Mouse (Mus musculus) CH12.LX (cell line): Measurements from ENCODE around the gene Capn2. TPM values are rescaled to one million over a fixed set of nuclear protein-coding genes. Genes with fewer than 3 reads are reported as not detected.

ENCODE experiments used
- DNase-seq: peaks from one replicate; pipeline ENCODE4 v3.0.0-alpha.2; 2013; ENCODE audit errors: extremely low read depth
- H3K27ac ChIP-seq: 2 replicates; pipeline ENCODE4 v1.5.1; 2012; ENCODE audit warnings: low read depth, mild to moderate bottlenecking, control low read depth, moderate library complexity; ENCODE audit not compliant: insufficient read depth
- H3K27me3 ChIP-seq: replicated peaks from 2 replicates; pipeline ENCODE3; 2012; ENCODE audit warnings: inconsistent platforms
- H3K36me3 ChIP-seq, 2 experiments: replicated peaks in 1 of 2; 2 replicates each; pipeline versions ENCODE3 to v1.6.1; 2012; ENCODE audit warnings: inconsistent platforms in 1 of 2, low read length in 1 of 2, mild to moderate bottlenecking in 1 of 2, mixed read lengths in 1 of 2, moderate library complexity in 1 of 2; ENCODE audit not compliant: control insufficient read depth in 1 of 2, insufficient read depth in 1 of 2
- H3K4me1 ChIP-seq, 2 experiments: 2 replicates each; pipeline ENCODE4 v1.6.1; 2012; ENCODE audit warnings: inconsistent platforms in 1 of 2, moderate library complexity in 1 of 2; ENCODE audit not compliant: insufficient read depth in 2 of 2, control insufficient read depth in 1 of 2
- H3K4me2 ChIP-seq: 2 replicates; pipeline ENCODE4 v1.6.1; 2012; ENCODE audit warnings: low read depth, mild to moderate bottlenecking, control low read depth; ENCODE audit not compliant: poor library complexity, insufficient read depth, severe bottlenecking
- H3K4me3 ChIP-seq, 3 experiments: fragments of 150-350 bp in 1 of 3; sonication (generic) in 1 of 3; replicated peaks in 1 of 3; 2 replicates each; pipeline versions ENCODE3 to v1.5.1; 2011 to 2012; ENCODE audit warnings: low read depth in 2 of 3, low read length in 2 of 3, mild to moderate bottlenecking in 2 of 3, moderate library complexity in 2 of 3, control low read depth in 1 of 3, improper control_type of control experiment in 1 of 3, inconsistent platforms in 1 of 3, mixed read lengths in 1 of 3; ENCODE audit not compliant: poor library complexity in 1 of 3
- H3K79me2 ChIP-seq: replicated peaks from 2 replicates; pipeline ENCODE4 v1.6.1; 2012; ENCODE audit warnings: mild to moderate bottlenecking, moderate library complexity; ENCODE audit not compliant: control insufficient read depth, poor library complexity, insufficient read depth, severe bottlenecking; ENCODE audit errors: extremely low read depth
- H3K9ac ChIP-seq: 2 replicates; pipeline ENCODE4 v1.6.1; 2012; ENCODE audit warnings: low read depth, mild to moderate bottlenecking, control low read depth, moderate library complexity; ENCODE audit not compliant: insufficient read depth
- H3K9me3 ChIP-seq: replicated peaks from 2 replicates; pipeline ENCODE3; 2012; ENCODE audit warnings: low read length, inconsistent platforms, mixed read lengths
- BHLHE40 ChIP-seq: IDR thresholded peaks from 2 replicates; pipeline ENCODE4 v1.6.1; 2011; ENCODE audit warnings: mild to moderate bottlenecking, low read depth, low read length, improper control_type of control experiment
- CHD1 ChIP-seq: IDR thresholded peaks from 2 replicates; pipeline ENCODE4 v1.6.1; 2012; ENCODE audit warnings: low read depth, low read length, improper control_type of control experiment, inconsistent platforms
- CHD2 ChIP-seq: IDR thresholded peaks from 2 replicates; pipeline ENCODE4 v1.6.1; 2011; ENCODE audit warnings: low read length, improper control_type of control experiment
- E2F4 ChIP-seq: IDR thresholded peaks from 2 replicates; pipeline ENCODE4 v1.6.1; 2011; ENCODE audit warnings: low read depth, low read length, improper control_type of control experiment; ENCODE audit not compliant: insufficient replicate concordance
- HCFC1 ChIP-seq: IDR thresholded peaks from 2 replicates; pipeline ENCODE4 v1.6.1; 2012; ENCODE audit warnings: low read depth, mild to moderate bottlenecking, inconsistent platforms, low read length, improper control_type of control experiment
- IRF4 ChIP-seq: IDR thresholded peaks from 2 replicates; pipeline ENCODE4 v1.6.1; 2014; ENCODE audit warnings: low read depth, mild to moderate bottlenecking, inconsistent platforms, low read length, improper control_type of control experiment
- JUN ChIP-seq: IDR thresholded peaks from 2 replicates; pipeline ENCODE4 v1.6.1; 2011; ENCODE audit warnings: low read depth, mild to moderate bottlenecking, low read length, improper control_type of control experiment, moderate library complexity; ENCODE audit not compliant: insufficient read depth
- JUND ChIP-seq: conservative IDR thresholded peaks from 2 replicates; pipeline ENCODE4 v1.6.1; 2011; ENCODE audit warnings: low read depth, low read length, improper control_type of control experiment
- MAFK ChIP-seq: IDR thresholded peaks from 2 replicates; pipeline ENCODE4 v1.6.1; 2011; ENCODE audit warnings: low read length, improper control_type of control experiment; ENCODE audit not compliant: insufficient replicate concordance
- MAX ChIP-seq: IDR thresholded peaks from 2 replicates; pipeline ENCODE4 v1.6.1; 2011; ENCODE audit warnings: low read length, improper control_type of control experiment
- MEF2A ChIP-seq: IDR thresholded peaks from 2 replicates; pipeline ENCODE4 v1.6.1; 2014; ENCODE audit warnings: low read depth, mild to moderate bottlenecking, inconsistent platforms, low read length, improper control_type of control experiment, borderline replicate concordance
- NELFE ChIP-seq: IDR thresholded peaks from 2 replicates; pipeline ENCODE4 v1.6.1; 2011; ENCODE audit warnings: low read depth, low read length, improper control_type of control experiment
- PAX5 ChIP-seq: IDR thresholded peaks from 2 replicates; pipeline ENCODE4 v1.6.1; 2012; ENCODE audit warnings: low read length, inconsistent platforms, mixed read lengths
- POLR2AphosphoS2 ChIP-seq: IDR thresholded peaks from 2 replicates; pipeline ENCODE4 v1.6.1; 2011; ENCODE audit warnings: low read depth, low read length, improper control_type of control experiment
- RAD21 ChIP-seq: IDR thresholded peaks from 2 replicates; pipeline ENCODE4 v1.6.1; 2011; ENCODE audit warnings: low read depth, mild to moderate bottlenecking, low read length, improper control_type of control experiment, moderate library complexity
- RCOR1 ChIP-seq: conservative IDR thresholded peaks from 2 replicates; pipeline ENCODE4 v1.6.1; 2012; ENCODE audit warnings: low read depth, mild to moderate bottlenecking, inconsistent platforms, low read length, improper control_type of control experiment
- SIN3A ChIP-seq: IDR thresholded peaks from 2 replicates; pipeline ENCODE4 v1.6.1; 2012; ENCODE audit warnings: low read length, improper control_type of control experiment, inconsistent platforms
- TBP ChIP-seq: conservative IDR thresholded peaks from 2 replicates; pipeline ENCODE4 v1.6.1; 2011; ENCODE audit warnings: low read depth, low read length, improper control_type of control experiment
- TCF12 ChIP-seq: IDR thresholded peaks from 2 replicates; pipeline ENCODE4 v1.6.1; 2014; ENCODE audit warnings: low read depth, mild to moderate bottlenecking, inconsistent platforms, low read length, improper control_type of control experiment
- USF2 ChIP-seq: conservative IDR thresholded peaks from 2 replicates; pipeline ENCODE4 v1.6.1; 2011; ENCODE audit warnings: low read depth, low read length, improper control_type of control experiment
- ZC3H11A ChIP-seq: IDR thresholded peaks from 2 replicates; pipeline ENCODE4 v1.6.1; 2012; ENCODE audit warnings: low read depth, mild to moderate bottlenecking, inconsistent platforms, low read length, improper control_type of control experiment
- ZKSCAN1 ChIP-seq: IDR thresholded peaks from 2 replicates; pipeline ENCODE4 v1.6.1; 2012; ENCODE audit warnings: low read depth, inconsistent platforms, low read length, improper control_type of control experiment, borderline replicate concordance
- ZMIZ1 ChIP-seq: IDR thresholded peaks from 2 replicates; pipeline ENCODE4 v1.6.1; 2012; ENCODE audit warnings: low read depth, mild to moderate bottlenecking, inconsistent platforms, low read length, improper control_type of control experiment
- ZNF384 ChIP-seq: IDR thresholded peaks from 2 replicates; pipeline ENCODE4 v1.6.1; 2012; ENCODE audit warnings: low read depth, low read length, improper control_type of control experiment, inconsistent platforms
- dilution Hi-C: fragments of 300-500 bp; cut with MboI; formaldehyde crosslinking; loops from 2 replicates; pipeline ENCODE4 v1.14.3; 2020; ENCODE audit warnings: low sequenced_read_pairs; ENCODE audit not compliant: extremely low pct_unique_long_range_greater_than_20kb, extremely low pct_ligation_motif_present
- in situ Hi-C: fragments of 300-500 bp; cut with MboI; formaldehyde crosslinking; loops from 3 replicates; pipeline ENCODE4 v1.14.3; 2019; ENCODE audit warnings: low sequenced_read_pairs, low pct_ligation_motif_present, low pct_unique_long_range_greater_than_20kb, mixed read lengths
- polyA plus RNA-seq: library from polyadenylated mRNA; unstranded; fragments of >175 nt; gene quantifications from 2 replicates; pipeline ENCODE4 v1.2.1, GENCODE M21; 2012; ENCODE audit warnings: low read depth; ENCODE audit not compliant: insufficient read length
- total RNA-seq, 2 experiments: library from RNA; depleted of rRNA; stranded (reverse); fragments of 300-350 nt in 1 of 2; fragments of >200 nt in 1 of 2; gene quantifications; 2 replicates each; pipeline ENCODE4 v1.2.3; 2012 to 2014

The Capn2 gene
- total and polyA plus RNA-seq, 3 experiments, result 10.9 to 28.1 (median 15.0) TPM

DNA sequence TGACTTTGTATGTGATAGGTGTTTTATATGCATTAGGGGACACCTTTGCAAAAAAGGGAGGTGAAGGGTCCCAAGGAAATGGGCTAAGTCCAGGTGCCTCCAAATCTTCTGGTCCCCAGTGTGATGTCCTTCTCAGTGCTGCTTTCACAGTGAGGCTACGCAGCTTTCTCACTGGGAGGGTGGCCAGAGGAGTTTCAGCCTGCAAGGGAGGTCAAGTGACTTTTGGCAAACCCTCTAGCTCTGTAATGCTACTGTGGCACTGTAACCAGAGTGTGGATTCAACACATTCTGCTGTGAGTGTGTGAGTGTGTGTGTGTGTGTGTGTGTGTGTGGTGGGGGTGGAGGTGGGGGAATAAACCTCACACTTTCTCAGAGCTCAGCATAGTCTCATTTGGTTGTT is 90.0 kb downstream of the Capn2 start:
- Histone ChIP-seq H3K27ac (no peak overlapping the region), H3K9me3 (no peaks in the 10 kb centered on the region), H3K79me2 (no peaks in the 10 kb centered on the region), H3K4me2 (no peak overlapping the region), H3K4me3 (no peak overlapping the region), H3K9ac (no peak overlapping the region), H3K36me3 (peaks cover 10 to 18% of the 10 kb centered on the region in 2 experiments), H3K4me1 (no peaks in the 10 kb centered on the region), H3K27me3 (no peaks in the 10 kb centered on the region)
- in situ Hi-C loops (no loop called here), dilution Hi-C loops (no loop called here)
- no peak for DNase-seq
- TF ChIP-seq PAX5, result no peak
- no peak for TF ChIP-seq JUND
- no peak for TF ChIP-seq ZC3H11A
- no peak for TF ChIP-seq ZMIZ1
- no peak for TF ChIP-seq CHD2
- no peak for TF ChIP-seq TBP
- no peak for TF ChIP-seq JUN
- TF ChIP-seq HCFC1, result no peak
- no peak for TF ChIP-seq MAX
- no peak for TF ChIP-seq ZNF384
- TF ChIP-seq MEF2A, result no peak

DNA sequence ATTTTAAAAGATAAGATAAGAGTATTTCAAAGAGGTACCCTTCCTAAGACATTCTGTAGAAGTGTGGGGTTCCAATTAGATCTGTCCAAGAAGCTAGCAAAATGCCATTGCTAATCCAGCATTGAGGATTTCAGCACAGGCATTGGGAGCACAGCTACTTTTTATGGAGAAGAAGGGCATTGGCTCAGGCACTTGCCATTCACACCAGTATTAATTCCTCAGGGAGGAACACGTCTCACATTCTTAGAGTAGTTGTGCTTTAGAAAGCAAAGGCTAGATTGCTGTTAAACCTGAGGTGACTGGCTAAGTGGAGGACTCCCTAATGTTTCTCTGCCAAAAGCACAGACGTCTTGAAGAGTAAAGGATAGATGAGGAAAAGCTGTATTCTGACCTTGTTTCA is 91.0 kb downstream of the Capn2 start:
- no peak overlapping the region for H3K9ac ChIP-seq
- no peaks in the 10 kb centered on the region for H3K79me2 ChIP-seq
- dilution Hi-C loops (no loop called here), in situ Hi-C loops (no loop called here)
- no peak for TF ChIP-seq RCOR1
- no peak for TF ChIP-seq ZKSCAN1
- TF ChIP-seq PAX5, result no peak
- no peak for TF ChIP-seq SIN3A
- no peak for TF ChIP-seq BHLHE40
- no peak for TF ChIP-seq POLR2AphosphoS2
- TF ChIP-seq IRF4, result no peak
- no peak for TF ChIP-seq NELFE
- TF ChIP-seq USF2, result no peak
- TF ChIP-seq TCF12, result no peak
- TF ChIP-seq E2F4, result no peak
- TF ChIP-seq RAD21, result no peak
- TF ChIP-seq CHD1, result no peak
- TF ChIP-seq MAX, result no peak
- no peak for TF ChIP-seq MAFK
- TF ChIP-seq JUN, result no peak
- no peak for TF ChIP-seq JUND
- no peak overlapping the region for H3K4me3 ChIP-seq
- H3K9me3 ChIP-seq, result no peaks in the 10 kb centered on the region
- no peak for DNase-seq
- no peak overlapping the region for H3K27ac ChIP-seq
- H3K4me1 ChIP-seq, result no peaks in the 10 kb centered on the region
- H3K27me3 ChIP-seq, result no peaks in the 10 kb centered on the region
- peaks cover under 1 to 11% of the 10 kb centered on the region in 2 experiments for H3K36me3 ChIP-seq
- no peak overlapping the region for H3K4me2 ChIP-seq
